ENCODE assay signal across 26 mouse cellular contexts in genomic region chr11:105684747-105685146, GRCm38 (mm10).
A peak's percentile ranks its signal among the peaks of the same experiment; 100 is the strongest.
DNase-seq lines count a peak whose midpoint lies in the region; ATAC-seq and TF ChIP-seq lines count a peak whose summit lies in the region.
"Had no signal": no experiment of that assay in that cellular context is flagged by ENCODE, and none has a peak within 500 bp of the region (broad histone marks: within the 10 kb centered on the region; RNA-seq: fewer than 3 reads in every experiment).

No protein-coding gene starts in this region.

- no peak overlapping the region for H3K27ac ChIP-seq in kidney, postnatal 0 days
- no peak overlapping the region for H3K27ac ChIP-seq in midbrain, postnatal 0 days (ENCODE audit: low read depth, low read length)
- no peak overlapping the region for H3K27ac ChIP-seq in midbrain, embryonic 15.5 days
- H3K27ac ChIP-seq: embryonic facial prominence, embryonic 15.5 days; forebrain, embryonic 15.5 days; heart, embryonic 15.5 days; limb, embryonic 15.5 days; midbrain, embryonic 12.5 days; neural tube, embryonic 12.5 days had no signal

- no peak overlapping the region for H3K4me2 ChIP-seq in kidney, postnatal 0 days (ENCODE audit: low read length)
- no peak overlapping the region for H3K4me2 ChIP-seq in midbrain, postnatal 0 days (ENCODE audit: low read depth, low read length, poor library complexity, severe bottlenecking)
- H3K4me2 ChIP-seq in midbrain, embryonic 15.5 days: no peak overlapping the region
- H3K4me2 ChIP-seq: embryonic facial prominence, embryonic 15.5 days; forebrain, embryonic 15.5 days; heart, embryonic 15.5 days; limb, embryonic 15.5 days; midbrain, embryonic 12.5 days; neural tube, embryonic 12.5 days had no signal

- no peaks in the 10 kb centered on the region for H3K36me3 ChIP-seq in kidney, postnatal 0 days (ENCODE audit: insufficient read depth, low read length)
- H3K36me3 ChIP-seq in midbrain, postnatal 0 days (ENCODE audit: insufficient read depth, low read length): no peaks in the 10 kb centered on the region
- no peaks in the 10 kb centered on the region for H3K36me3 ChIP-seq in midbrain, embryonic 15.5 days (replicated peaks)
- H3K36me3 ChIP-seq: embryonic facial prominence, embryonic 15.5 days; forebrain, embryonic 15.5 days; heart, embryonic 15.5 days; limb, embryonic 15.5 days; midbrain, embryonic 12.5 days; neural tube, embryonic 12.5 days had no signal

- no peak overlapping the region for H3K9ac ChIP-seq in kidney, postnatal 0 days (ENCODE audit: low read depth, low read length)
- H3K9ac ChIP-seq in midbrain, postnatal 0 days (replicated peaks; ENCODE audit: low read length, poor library complexity, severe bottlenecking): no peak overlapping the region
- no peak overlapping the region for H3K9ac ChIP-seq in midbrain, embryonic 15.5 days
- H3K9ac ChIP-seq: embryonic facial prominence, embryonic 15.5 days; forebrain, embryonic 15.5 days; heart, embryonic 15.5 days; limb, embryonic 15.5 days; midbrain, embryonic 12.5 days; neural tube, embryonic 12.5 days had no signal

- H3K9me3 ChIP-seq in kidney, postnatal 0 days (replicated peaks; ENCODE audit: low read length): no peaks in the 10 kb centered on the region
- H3K9me3 ChIP-seq in midbrain, postnatal 0 days (ENCODE audit: low read length): no peaks in the 10 kb centered on the region
- no peaks in the 10 kb centered on the region for H3K9me3 ChIP-seq in midbrain, embryonic 15.5 days
- H3K9me3 ChIP-seq: embryonic facial prominence, embryonic 15.5 days; forebrain, embryonic 15.5 days; heart, embryonic 15.5 days; limb, embryonic 15.5 days; midbrain, embryonic 12.5 days; neural tube, embryonic 12.5 days had no signal

- peak; percentile 41; the same call in 1 of the 2 replicates for TF ChIP-seq CTCF in kidney, postnatal 0 days (IDR thresholded peaks at IDR 0.05; ENCODE audit: low read depth)
- peak; percentile 19; the same call in 1 of the 2 replicates for TF ChIP-seq CTCF in midbrain, postnatal 0 days (IDR thresholded peaks at IDR 0.05)

- ATAC-seq in kidney, postnatal 0 days (replicated peaks; ENCODE audit: low FRiP score, low read depth): no peak
- no peak for ATAC-seq in midbrain, postnatal 0 days (ENCODE audit: low FRiP score)
- ATAC-seq in midbrain, embryonic 15.5 days (replicated peaks): no peak
- ATAC-seq in monocyte, adult 5-6 weeks (replicated peaks; ENCODE audit: insufficient number of reproducible peaks, low FRiP score, low TSS enrichment, poor library complexity, severe bottlenecking): no peak
- ATAC-seq: activated CD4-positive, CD25-positive, alpha-beta regulatory T cell, adult 4 months; CD4-positive, CD25-positive, alpha-beta regulatory T cell, adult 4 months; forebrain, embryonic 15.5 days; hindbrain, embryonic 16.5 days; intestine, embryonic 16.5 days had no signal

- H3K4me3 ChIP-seq in kidney, postnatal 0 days (replicated peaks; ENCODE audit: low read depth, low read length): no peak overlapping the region
- H3K4me3 ChIP-seq in midbrain, postnatal 0 days (ENCODE audit: low read depth, low read length): no peak overlapping the region
- H3K4me3 ChIP-seq in midbrain, embryonic 15.5 days: no peak overlapping the region
- H3K4me3 ChIP-seq: embryonic facial prominence, embryonic 15.5 days; forebrain, embryonic 15.5 days; heart, embryonic 15.5 days; limb, embryonic 15.5 days; midbrain, embryonic 12.5 days; neural tube, embryonic 12.5 days had no signal

- peak; percentile 10 for DNase-seq in kidney, postnatal 0 days (ENCODE audit: low spot score)
- DNase-seq in kidney, postnatal 36 days: no peak
- no peak for DNase-seq in midbrain, postnatal 0 days (ENCODE audit: low spot score)
- peak; percentile 26 for DNase-seq in Muller cell, postnatal 12 days (ENCODE audit: inconsistent ontology term)
- no peak for DNase-seq in cerebellum, adult 9-11 months
- DNase-seq: adrenal gland, postnatal 10 days; cerebellum, adult 8-10 months; gastrocnemius, postnatal 36 days; kidney, adult 9 months; kidney, postnatal 25 days; left cerebral cortex, postnatal 4 days; lung, postnatal 10 days; right cerebral cortex, postnatal 14 days; thymus, postnatal 14 days had no signal

- H3K4me1 ChIP-seq in kidney, postnatal 0 days (replicated peaks; ENCODE audit: insufficient read depth, low read length): no peaks in the 10 kb centered on the region
- H3K4me1 ChIP-seq in midbrain, postnatal 0 days (ENCODE audit: insufficient read depth, low read length): no peaks in the 10 kb centered on the region
- H3K4me1 ChIP-seq in midbrain, embryonic 15.5 days: no peaks in the 10 kb centered on the region
- H3K4me1 ChIP-seq: embryonic facial prominence, embryonic 15.5 days; forebrain, embryonic 15.5 days; heart, embryonic 15.5 days; limb, embryonic 15.5 days; midbrain, embryonic 12.5 days; neural tube, embryonic 12.5 days had no signal

- no peaks in the 10 kb centered on the region for H3K27me3 ChIP-seq in kidney, postnatal 0 days (ENCODE audit: insufficient read depth, low read length)
- no peaks in the 10 kb centered on the region for H3K27me3 ChIP-seq in midbrain, postnatal 0 days (ENCODE audit: insufficient read depth, low read length)
- no peaks in the 10 kb centered on the region for H3K27me3 ChIP-seq in midbrain, embryonic 15.5 days (replicated peaks)
- H3K27me3 ChIP-seq: embryonic facial prominence, embryonic 15.5 days; forebrain, embryonic 15.5 days; heart, embryonic 15.5 days; limb, embryonic 15.5 days; midbrain, embryonic 12.5 days; neural tube, embryonic 12.5 days had no signal

Comparison
In these comparisons a context has a peak if more than half of its experiments do, and no peak if none do; other contexts are left out.
1. DNase-seq: peak in kidney, postnatal 0 days (single experiment) and Muller cell, postnatal 12 days (single experiment); none in kidney, postnatal 36 days (0 of 2), midbrain, postnatal 0 days (single experiment) and cerebellum, adult 9-11 months (single experiment).